Mouse (Mus musculus): ENCODE results near the gene Ifi35. TPM values are rescaled to one million over a fixed set of nuclear protein-coding genes. Genes with fewer than 3 reads are reported as not detected.
A peak's percentile ranks its signal among the peaks of the same experiment; 100 is the strongest.
"Not testable (repeated sequence)": the region's sequence is repeated elsewhere in the genome, so short reads cannot be mapped to it uniquely, and the experiment has no call there.

The Ifi35 gene
- polyA plus RNA-seq, 1 experiment from 2014 or later: 26.3 TPM

DNA sequence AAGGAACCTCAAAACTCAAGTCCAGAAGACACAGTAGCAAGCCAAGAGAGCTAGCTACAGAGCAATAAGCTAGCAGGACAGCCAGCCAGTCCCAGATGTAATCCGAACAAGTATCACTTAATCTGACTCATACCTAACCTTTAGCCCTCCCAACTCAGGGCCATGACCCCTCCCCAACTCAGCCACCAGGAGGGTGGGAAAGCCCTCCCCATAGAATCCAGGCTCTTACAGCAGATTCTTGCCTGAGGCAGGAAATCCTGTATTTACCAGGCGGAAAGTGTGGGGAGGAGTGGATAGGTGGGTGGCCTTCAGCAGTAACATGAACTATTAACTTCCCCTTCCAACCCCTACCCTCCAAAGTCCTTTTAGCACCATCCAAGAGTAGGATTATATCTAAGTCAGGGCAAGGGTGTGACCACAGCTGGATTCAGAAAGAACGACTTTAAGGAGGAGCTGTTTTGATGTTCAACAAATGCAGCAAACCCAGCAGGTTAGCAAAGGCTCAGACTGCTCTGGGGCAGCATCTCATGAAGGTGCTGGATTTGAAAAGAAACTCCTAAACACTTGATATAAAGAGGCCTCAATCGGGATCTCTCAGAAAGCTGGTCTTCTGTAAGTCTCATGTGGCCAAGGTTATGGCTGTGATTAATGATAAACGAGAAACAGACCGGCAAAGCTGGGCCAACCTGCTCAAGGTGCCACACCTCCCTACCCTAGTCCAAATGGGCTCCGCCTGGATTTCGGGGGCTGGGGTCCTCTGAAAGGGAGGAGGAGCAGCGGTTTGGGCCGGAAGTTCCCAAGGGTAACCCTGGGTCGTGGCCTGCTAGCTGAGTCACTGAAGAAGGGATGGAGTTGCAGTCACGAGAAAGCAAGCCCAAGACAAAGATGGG lies 16.2 kb downstream of the Ifi35 start, which contains the start of gene Rnd2:
Gene Rnd2 (plus strand): TSS at position 789 of the 890 bp plus-strand sequence.
- Histone ChIP-seq H3K27me3 (ENCODE audit: control insufficient read depth, insufficient read depth, low read length) (no peaks in the 10 kb centered on the region), H3K9ac (ENCODE audit: low read length) (peak within 1 kb of the TSS; percentile 87), H3K27ac (ENCODE audit: low read length) (peak within 1 kb of the TSS; percentile 93), H3K9me3 (replicated peaks; ENCODE audit: control insufficient read depth, low read length) (no peaks in the 10 kb centered on the region), H3K4me3 (replicated peaks; ENCODE audit: low read length) (peak within 1 kb of the TSS; percentile 87), H3K36me3 (ENCODE audit: control insufficient read depth, insufficient read depth, low read length) (0 out of 2 replicates have a peak, but pooled peaks cover 7% of the 10 kb centered on the region), H3K4me2 (ENCODE audit: low read depth, low read length) (peak within 1 kb of the TSS; percentile 92), H3K4me1 (ENCODE audit: control insufficient read depth, insufficient read depth, low read length) (peaks cover 35% of the 10 kb centered on the region)
- peak; percentile 3; the same call in 1 of the 2 replicates for ATAC-seq (ENCODE audit: insufficient read depth, low FRiP score)
- 8% methylated on average over 12 of the region's 12 CpGs for WGBS

DNA sequence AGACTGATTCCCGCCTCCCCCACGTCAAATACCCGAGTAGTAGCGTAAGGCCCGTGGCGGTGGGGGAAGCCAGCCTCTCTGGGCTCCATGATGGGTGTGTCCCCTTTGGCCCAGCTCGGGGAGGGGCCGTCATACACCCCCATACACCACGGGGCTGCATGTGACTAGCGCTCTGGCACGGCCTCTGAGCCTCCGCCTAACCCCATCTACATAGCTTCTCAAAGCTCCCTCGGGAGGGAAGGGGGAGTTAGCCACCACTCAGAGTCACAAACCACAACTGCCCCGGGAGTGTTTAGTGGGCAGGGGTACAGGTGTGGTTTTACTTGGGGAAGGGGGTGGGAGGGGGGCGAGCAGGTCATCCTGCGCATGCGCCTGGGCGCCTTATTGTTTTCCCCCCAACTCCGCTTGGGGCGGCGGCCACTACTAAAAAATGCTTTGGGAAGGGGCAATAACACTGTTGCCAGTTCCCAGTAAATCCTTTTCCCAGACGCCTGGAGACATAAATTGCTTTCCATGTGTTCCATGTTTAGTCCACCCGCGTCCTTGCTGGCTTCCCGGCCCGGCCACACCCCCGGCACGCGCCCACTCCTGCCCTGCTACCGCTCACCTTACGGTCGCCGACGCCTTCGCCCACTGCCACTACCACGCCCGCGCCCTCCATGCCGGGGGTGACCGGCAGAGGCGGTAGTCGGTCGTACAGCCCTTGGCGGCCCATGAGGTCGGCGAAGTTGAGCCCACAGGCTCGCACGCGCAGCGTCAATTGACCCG lies 17.1 kb downstream of the Ifi35 start:
- Histone ChIP-seq H3K9ac (ENCODE audit: low read length) (peak overlapping the region; percentile 87), H3K36me3 (ENCODE audit: control insufficient read depth, insufficient read depth, low read length) (0 out of 2 replicates have a peak, but pooled peaks cover 7% of the 10 kb centered on the region), H3K9me3 (replicated peaks; ENCODE audit: control insufficient read depth, low read length) (no peaks in the 10 kb centered on the region), H3K27me3 (ENCODE audit: control insufficient read depth, insufficient read depth, low read length) (no peaks in the 10 kb centered on the region), H3K4me2 (ENCODE audit: low read depth, low read length) (peak overlapping the region; percentile 92), H3K4me1 (ENCODE audit: control insufficient read depth, insufficient read depth, low read length) (peaks cover 31% of the 10 kb centered on the region), H3K4me3 (replicated peaks; ENCODE audit: low read length) (peak overlapping the region; percentile 87), H3K27ac (ENCODE audit: low read length) (peak overlapping the region; percentile 93)
- peak; percentile 54; the same call in 1 of the 2 replicates for ATAC-seq (ENCODE audit: insufficient read depth, low FRiP score)
- WGBS: under 1% methylated on average over 51 of the region's 51 CpGs

DNA sequence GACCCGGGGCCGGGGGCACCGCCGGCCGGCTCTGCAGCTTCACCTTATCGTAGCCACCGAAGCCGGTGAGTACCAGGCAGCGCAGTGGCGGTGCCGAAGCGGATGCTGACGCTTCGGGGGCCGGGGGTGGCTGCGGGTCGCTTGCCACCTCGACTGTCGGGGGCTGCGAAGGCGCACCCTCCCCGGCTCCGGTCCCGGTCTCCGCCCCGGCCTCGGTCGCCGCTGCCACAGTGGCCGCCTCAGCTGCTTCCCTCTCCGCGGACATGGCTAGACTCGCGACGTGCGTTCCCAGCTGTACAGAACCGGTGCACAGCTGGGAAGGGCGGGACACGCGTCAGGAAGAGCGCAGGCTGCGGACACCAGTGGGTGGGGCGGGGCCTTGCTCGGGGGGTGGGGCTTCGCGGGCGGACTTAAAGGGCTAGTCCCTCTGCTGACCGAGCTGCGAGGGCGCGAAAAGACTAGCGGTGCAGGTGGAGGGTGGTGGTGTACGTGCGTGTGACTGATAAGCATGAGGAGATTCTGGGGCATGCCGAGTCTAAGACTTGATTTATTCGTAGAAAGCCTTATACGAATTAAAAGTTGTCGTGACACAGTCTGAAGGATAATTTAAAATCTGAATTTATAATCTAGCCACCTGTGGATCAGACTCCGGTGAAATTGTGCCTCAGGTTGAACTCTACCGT lies 17.8 kb downstream of the Ifi35 start, which contains the start of gene Vat1:
Gene Vat1 (minus strand): TSS at position 362 of the 683 bp plus-strand sequence.
- Histone ChIP-seq H3K27me3 (ENCODE audit: control insufficient read depth, insufficient read depth, low read length) (no peaks in the 10 kb centered on the region), H3K4me3 (replicated peaks; ENCODE audit: low read length) (peak within 1 kb of the TSS; percentile 87), H3K36me3 (ENCODE audit: control insufficient read depth, insufficient read depth, low read length) (0 out of 2 replicates have a peak, but pooled peaks cover 7% of the 10 kb centered on the region), H3K27ac (ENCODE audit: low read length) (peak within 1 kb of the TSS; percentile 93), H3K9me3 (replicated peaks; ENCODE audit: control insufficient read depth, low read length) (no peaks in the 10 kb centered on the region), H3K9ac (ENCODE audit: low read length) (peak within 1 kb of the TSS; percentile 87), H3K4me2 (ENCODE audit: low read depth, low read length) (peak within 1 kb of the TSS; percentile 97), H3K4me1 (ENCODE audit: control insufficient read depth, insufficient read depth, low read length) (peaks cover 31% of the 10 kb centered on the region)
- WGBS: 1% methylated on average over 55 of the region's 60 CpGs
- ATAC-seq (ENCODE audit: insufficient read depth, low FRiP score): peak; percentile 69

DNA sequence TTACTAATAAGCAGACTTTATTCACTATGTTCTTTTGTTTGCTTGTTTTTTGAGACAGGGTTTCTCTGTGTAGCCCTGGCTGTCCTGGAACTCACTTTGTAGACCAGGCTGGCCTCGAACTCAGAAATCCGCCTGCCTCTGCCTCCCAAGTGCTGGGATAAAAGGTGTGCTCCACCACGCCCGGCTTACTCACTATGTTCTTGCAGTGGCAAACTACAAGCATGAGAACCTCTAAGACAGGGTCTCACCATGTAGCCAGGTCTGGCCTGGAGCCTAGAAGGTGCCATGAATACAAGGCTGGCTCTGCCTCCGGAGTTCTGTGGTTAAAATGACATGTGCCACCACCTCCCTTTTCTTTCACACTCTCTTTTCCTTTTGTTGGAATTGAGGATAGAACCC lies 18.3 kb downstream of the Ifi35 start:
- not testable (repeated sequence) for H3K9ac ChIP-seq (ENCODE audit: low read length); H3K9me3 ChIP-seq (replicated peaks; ENCODE audit: control insufficient read depth, low read length); H3K36me3 ChIP-seq (ENCODE audit: control insufficient read depth, insufficient read depth, low read length); H3K27ac ChIP-seq (ENCODE audit: low read length); ATAC-seq (ENCODE audit: insufficient read depth, low FRiP score); H3K27me3 ChIP-seq (ENCODE audit: control insufficient read depth, insufficient read depth, low read length)
- WGBS: 63% methylated on average over 5 of the region's 5 CpGs
- Histone ChIP-seq H3K4me2 (ENCODE audit: low read depth, low read length) (peak overlapping the region; percentile 92), H3K4me1 (ENCODE audit: control insufficient read depth, insufficient read depth, low read length) (peaks cover 31% of the 10 kb centered on the region), H3K4me3 (replicated peaks; ENCODE audit: low read length) (peak overlapping the region; percentile 87)

DNA sequence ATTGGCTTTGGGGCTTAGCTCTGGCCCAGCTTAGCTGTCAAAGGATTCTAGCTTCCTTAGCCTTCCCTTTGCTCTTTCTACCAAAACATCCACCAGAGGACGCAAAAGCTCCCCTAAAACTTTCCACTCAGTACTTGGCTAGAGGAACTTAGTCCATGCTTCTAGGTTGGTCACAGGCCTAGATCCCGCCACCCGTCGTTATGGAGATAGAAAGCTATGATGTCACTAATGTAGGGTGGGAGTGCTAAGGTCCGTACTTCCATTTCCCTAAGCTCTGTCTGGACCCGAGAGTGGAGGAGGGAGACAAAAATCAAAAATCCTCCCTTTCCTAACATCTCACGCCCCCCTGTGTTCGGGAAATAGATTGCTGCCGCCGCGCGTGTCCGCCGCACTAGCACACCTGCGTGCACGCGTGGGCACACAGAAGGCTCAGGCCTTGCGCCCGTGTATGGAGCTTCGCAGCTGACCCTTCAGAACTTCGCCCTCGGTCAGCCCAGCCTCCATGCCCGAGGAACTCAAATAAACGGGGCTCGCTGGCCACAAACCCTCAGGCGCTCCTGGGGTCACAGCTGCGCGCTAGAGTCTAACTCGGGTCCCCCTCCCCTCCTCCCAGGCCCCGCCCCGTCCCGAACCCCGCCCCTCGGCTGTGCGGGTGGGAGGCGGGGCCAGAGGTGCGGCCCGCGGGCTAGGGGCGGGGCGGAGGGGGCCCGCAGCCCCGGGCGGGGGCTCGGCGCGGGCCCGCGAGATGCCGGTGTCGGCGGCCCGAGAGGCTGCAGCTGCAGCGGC lies 19.5 kb downstream of the Ifi35 start:
- WGBS: under 1% methylated on average over 52 of the region's 54 CpGs
- ATAC-seq (ENCODE audit: insufficient read depth, low FRiP score): peak; percentile 84
- Histone ChIP-seq H3K27ac (ENCODE audit: low read length) (peak overlapping the region; percentile 64), H3K4me3 (replicated peaks; ENCODE audit: low read length) (peak overlapping the region; percentile 80), H3K9ac (ENCODE audit: low read length) (peak overlapping the region; percentile 80), H3K27me3 (ENCODE audit: control insufficient read depth, insufficient read depth, low read length) (no peaks in the 10 kb centered on the region), H3K4me1 (ENCODE audit: control insufficient read depth, insufficient read depth, low read length) (peaks cover 26% of the 10 kb centered on the region), H3K36me3 (ENCODE audit: control insufficient read depth, insufficient read depth, low read length) (no peaks in the 10 kb centered on the region), H3K9me3 (replicated peaks; ENCODE audit: control insufficient read depth, low read length) (no peaks in the 10 kb centered on the region), H3K4me2 (ENCODE audit: low read depth, low read length) (peak overlapping the region; percentile 97)

DNA sequence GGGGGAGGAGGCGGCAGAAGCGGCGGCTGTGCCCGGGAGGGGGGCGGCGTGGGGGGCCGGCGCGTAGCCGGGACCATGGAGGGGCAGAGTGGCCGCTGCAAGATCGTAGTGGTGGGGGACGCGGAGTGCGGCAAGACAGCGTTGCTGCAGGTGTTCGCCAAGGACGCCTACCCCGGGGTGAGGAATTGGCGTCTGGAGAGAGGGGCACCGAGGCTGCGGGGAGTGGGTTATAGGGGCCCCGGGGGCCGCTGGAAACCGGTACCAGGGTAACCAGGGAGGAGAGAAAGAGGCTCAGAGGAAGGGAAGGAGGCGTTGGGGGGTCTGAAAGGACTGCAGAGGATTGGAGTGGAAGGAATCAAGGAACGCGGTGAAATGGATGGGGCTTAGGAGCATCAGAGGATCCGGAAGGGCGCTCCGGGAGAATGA lies 20.1 kb downstream of the Ifi35 start:
- H3K27me3 ChIP-seq (ENCODE audit: control insufficient read depth, insufficient read depth, low read length): no peaks in the 10 kb centered on the region
- ATAC-seq (ENCODE audit: insufficient read depth, low FRiP score): no peak
- peaks cover 21% of the 10 kb centered on the region for H3K4me1 ChIP-seq (ENCODE audit: control insufficient read depth, insufficient read depth, low read length)
- no peaks in the 10 kb centered on the region for H3K9me3 ChIP-seq (replicated peaks; ENCODE audit: control insufficient read depth, low read length)
- H3K9ac ChIP-seq (ENCODE audit: low read length): peak overlapping the region; percentile 80
- WGBS: 0% methylated on average over 30 of the region's 31 CpGs
- peak overlapping the region; percentile 52; the same call in 1 of the 2 replicates for H3K27ac ChIP-seq (ENCODE audit: low read length)
- H3K4me3 ChIP-seq (replicated peaks; ENCODE audit: low read length): peak overlapping the region; percentile 80
- no peaks in the 10 kb centered on the region for H3K36me3 ChIP-seq (ENCODE audit: control insufficient read depth, insufficient read depth, low read length)
- peak overlapping the region; percentile 97 for H3K4me2 ChIP-seq (ENCODE audit: low read depth, low read length)

DNA sequence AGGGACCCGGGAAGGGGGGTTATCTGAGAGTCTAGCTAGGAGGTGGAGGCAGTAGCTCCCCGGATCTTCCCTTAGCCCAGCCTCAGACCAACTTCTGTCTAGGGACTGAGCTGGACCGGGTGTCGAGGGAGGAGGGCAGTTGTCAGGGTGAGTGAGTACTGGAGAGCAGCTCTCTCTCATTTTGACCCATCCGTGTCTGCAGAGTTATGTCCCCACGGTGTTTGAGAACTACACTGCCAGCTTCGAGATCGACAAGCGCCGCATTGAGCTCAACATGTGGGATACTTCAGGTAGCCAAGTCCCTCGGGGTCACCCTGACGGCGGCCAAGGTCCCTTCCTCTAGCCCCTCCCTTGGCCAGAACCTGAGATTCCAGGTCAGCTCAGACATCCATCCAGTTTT lies 20.5 kb downstream of the Ifi35 start:
- H3K9me3 ChIP-seq (replicated peaks; ENCODE audit: control insufficient read depth, low read length): no peaks in the 10 kb centered on the region
- H3K9ac ChIP-seq (ENCODE audit: low read length): peak overlapping the region; percentile 80
- peaks cover 18% of the 10 kb centered on the region for H3K4me1 ChIP-seq (ENCODE audit: control insufficient read depth, insufficient read depth, low read length)
- H3K4me2 ChIP-seq (ENCODE audit: low read depth, low read length): peak overlapping the region; percentile 97
- no peaks in the 10 kb centered on the region for H3K27me3 ChIP-seq (ENCODE audit: control insufficient read depth, insufficient read depth, low read length)
- 7% methylated on average over 13 of the region's 13 CpGs for WGBS
- H3K36me3 ChIP-seq (ENCODE audit: control insufficient read depth, insufficient read depth, low read length): no peaks in the 10 kb centered on the region
- peak overlapping the region; percentile 80 for H3K4me3 ChIP-seq (replicated peaks; ENCODE audit: low read length)
- no peak for ATAC-seq (ENCODE audit: insufficient read depth, low FRiP score)
- H3K27ac ChIP-seq (ENCODE audit: low read length): no peak overlapping the region

DNA sequence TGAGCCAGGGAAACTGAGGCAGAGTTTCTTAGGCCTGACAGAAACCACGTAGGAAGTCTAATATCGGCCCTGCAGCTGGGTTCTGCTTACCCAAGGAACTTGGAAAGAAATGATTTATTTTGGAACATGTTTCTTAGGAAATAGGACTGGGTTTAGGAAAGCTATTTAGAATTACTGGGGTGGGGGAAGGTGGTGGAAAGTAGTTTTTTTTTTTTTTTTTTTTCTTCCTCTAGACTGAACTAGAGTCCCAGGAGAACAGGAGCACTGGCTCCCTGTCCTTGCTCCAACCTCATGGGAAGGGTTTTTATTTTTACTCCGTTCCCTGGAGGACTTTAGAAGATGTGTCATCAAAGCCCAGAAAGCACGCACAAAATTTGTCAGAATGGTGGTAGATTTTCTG lies 20.9 kb downstream of the Ifi35 start:
- Histone ChIP-seq H3K9ac (ENCODE audit: low read length) (no peak overlapping the region), H3K27ac (ENCODE audit: low read length) (no peak overlapping the region), H3K36me3 (ENCODE audit: control insufficient read depth, insufficient read depth, low read length) (no peaks in the 10 kb centered on the region), H3K9me3 (replicated peaks; ENCODE audit: control insufficient read depth, low read length) (no peaks in the 10 kb centered on the region), H3K27me3 (ENCODE audit: control insufficient read depth, insufficient read depth, low read length) (no peaks in the 10 kb centered on the region), H3K4me1 (ENCODE audit: control insufficient read depth, insufficient read depth, low read length) (peaks cover 14% of the 10 kb centered on the region), H3K4me3 (replicated peaks; ENCODE audit: low read length) (peak overlapping the region; percentile 80; the same call in 1 of the 2 replicates), H3K4me2 (ENCODE audit: low read depth, low read length) (peak overlapping the region; percentile 97)
- 63% methylated on average over 4 of the region's 4 CpGs for WGBS
- no peak for ATAC-seq (ENCODE audit: insufficient read depth, low FRiP score)

Measured in stomach, embryonic 16.5 days (tissue).